Mouse (Mus musculus) adipocyte (in vitro differentiated cells): ENCODE results near the gene G6pc2.
A peak's percentile ranks its signal among the peaks of the same experiment; 100 is the strongest.

Experiments used
- DNase-seq: peaks from one replicate; pipeline ENCODE4 v3.0.0-alpha.2; 2016; ENCODE audit warnings: low spot score

The G6pc2 gene

DNA sequence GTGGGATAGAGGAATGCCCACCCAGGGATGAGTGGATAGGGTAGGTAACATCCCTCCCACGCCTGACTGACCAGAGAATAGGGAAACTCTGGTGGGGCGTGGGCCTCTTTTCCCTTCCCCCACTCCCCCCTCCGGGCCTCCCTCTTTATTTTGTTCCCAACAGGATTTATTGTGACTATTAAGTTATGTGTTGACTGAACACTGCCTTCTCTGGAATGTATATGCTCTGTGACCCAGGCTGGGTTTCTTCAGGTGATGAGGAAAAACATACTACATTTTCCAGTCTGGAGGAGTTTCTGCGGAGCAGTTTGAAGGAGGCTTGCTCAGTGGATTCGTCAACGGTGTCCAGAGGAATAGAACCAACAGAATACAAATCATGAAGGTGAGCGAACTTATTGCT is at the start of gene G6pc2:
TSS of gene G6pc2 (plus strand) at position 301 of the 400 bp plus-strand sequence.
- DNase-seq = no peak

- no peak for DNase-seq
These were observed 40.3 kb upstream of the G6pc2 start for GRCm38 (mm10) chr2:69170395-69171077.

GRCm38 (mm10) chr2:69175296-69175695 is 35.6 kb upstream of the G6pc2 start:
- DNase-seq = no peak

DNA sequence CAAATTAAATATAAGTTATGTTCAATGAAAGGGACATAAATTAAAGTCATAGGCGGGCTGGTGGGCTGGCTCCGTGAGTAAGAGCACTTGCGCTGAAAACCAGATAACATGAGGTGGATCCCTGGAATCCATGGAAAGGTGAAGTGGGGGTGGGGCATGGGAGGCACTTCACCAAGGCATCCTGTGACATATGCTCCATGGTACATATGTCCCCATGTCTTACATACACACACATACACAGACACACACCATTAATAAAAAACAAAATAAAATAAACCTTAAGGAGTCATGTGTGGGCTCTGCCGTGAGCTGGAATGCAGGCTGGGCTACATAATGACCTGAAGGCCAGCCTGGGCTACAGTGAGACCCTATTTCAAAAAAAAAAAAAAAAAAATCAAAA is 31.2 kb upstream of the G6pc2 start:
- no peak for DNase-seq

DNA sequence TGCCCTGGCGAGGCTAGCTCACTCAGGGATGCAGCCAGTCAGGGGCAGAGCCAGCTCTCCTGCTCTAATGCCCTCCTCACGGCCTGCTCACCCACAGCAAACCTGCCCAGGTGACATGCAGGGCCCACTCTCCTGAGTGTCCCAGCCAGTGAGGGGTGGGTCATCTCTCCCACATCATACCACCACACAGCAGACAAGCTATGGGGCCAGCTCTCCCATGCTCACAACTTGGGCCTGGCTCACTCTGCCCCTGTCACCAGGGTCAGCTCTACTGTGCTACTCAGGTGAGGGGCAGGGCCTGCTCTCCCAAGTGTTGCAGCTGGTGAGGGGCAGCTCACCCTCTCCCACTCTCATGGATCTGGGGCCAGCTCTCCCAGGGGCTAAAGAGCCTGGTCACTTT is 22.9 kb upstream of the G6pc2 start:
- DNase-seq = no peak

GRCm38 (mm10) chr2:69188732-69189131 is 22.1 kb upstream of the G6pc2 start:
- no peak for DNase-seq

DNA sequence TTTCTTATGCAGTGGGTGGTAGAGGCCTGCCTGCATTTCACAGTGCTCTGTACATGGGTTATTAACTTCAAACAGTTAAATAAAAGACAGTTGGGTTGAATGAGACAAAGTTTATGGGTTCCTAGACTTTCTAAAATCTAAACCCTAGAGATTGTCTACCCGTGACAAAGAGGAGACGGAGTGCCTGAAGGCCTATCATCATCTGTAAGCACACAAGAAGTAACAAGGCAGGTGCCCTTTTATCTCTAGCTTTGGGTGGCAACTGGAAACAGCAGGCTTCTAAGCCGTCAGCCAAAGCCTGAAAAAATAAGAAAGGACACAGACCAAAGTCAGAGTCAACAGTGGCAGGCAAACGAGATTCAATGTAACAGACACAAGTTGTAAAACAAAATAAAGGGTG is 21.7 kb upstream of the G6pc2 start:
- no peak for DNase-seq

- DNase-seq = no peak
These were observed 19.8 kb upstream of the G6pc2 start for GRCm38 (mm10) chr2:69191059-69191458.

DNA sequence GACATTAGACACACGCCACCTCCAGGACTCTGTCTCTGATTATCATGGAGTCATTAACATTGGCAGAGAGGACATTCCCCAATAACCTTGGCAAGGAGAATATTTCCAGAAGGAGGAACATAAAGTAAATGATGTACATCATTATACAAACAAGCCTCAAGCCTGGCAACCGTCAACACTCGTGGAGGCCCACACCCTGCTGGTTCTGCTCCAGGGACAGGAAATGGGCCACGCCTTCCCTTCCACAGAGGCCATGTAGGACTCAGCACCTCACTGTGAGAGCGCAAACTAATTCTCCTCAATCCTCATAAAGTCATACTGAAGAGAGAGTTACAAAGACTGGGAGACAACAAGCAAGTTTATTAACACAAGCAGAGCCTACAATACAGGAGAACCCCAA is 17.3 kb upstream of the G6pc2 start:
- DNase-seq = no peak

DNA sequence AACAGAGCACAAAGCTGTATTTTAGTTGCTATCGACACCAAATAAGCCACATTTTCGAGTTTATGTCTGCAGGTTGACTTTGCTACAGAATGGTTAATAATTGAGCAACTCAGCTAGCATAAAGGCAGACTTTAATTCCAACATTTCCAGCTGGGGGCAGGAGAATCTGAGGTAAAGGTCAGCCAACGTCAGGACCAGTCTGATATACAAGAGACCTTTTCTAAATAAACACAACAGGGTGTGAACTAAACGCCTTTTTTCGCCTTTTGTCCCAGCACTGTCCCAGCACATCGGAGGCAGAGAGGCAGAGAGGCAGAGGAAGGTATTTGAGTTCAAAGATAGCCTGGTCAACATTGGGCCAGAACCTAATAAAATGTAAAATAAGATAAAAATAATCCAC is 5.7 kb upstream of the G6pc2 start:
- DNase-seq = peak; percentile 7

GRCm38 (mm10) chr2:69205791-69206351 is 5.0 kb upstream of the G6pc2 start, which contains the start of gene Spc25:
Gene Spc25, minus strand, starts transcription at chr2:69206194.
- peak; percentile 96 for DNase-seq

- peak; percentile 11 for DNase-seq
These were observed 4.3 kb upstream of the G6pc2 start for GRCm38 (mm10) chr2:69206523-69206922.

DNA sequence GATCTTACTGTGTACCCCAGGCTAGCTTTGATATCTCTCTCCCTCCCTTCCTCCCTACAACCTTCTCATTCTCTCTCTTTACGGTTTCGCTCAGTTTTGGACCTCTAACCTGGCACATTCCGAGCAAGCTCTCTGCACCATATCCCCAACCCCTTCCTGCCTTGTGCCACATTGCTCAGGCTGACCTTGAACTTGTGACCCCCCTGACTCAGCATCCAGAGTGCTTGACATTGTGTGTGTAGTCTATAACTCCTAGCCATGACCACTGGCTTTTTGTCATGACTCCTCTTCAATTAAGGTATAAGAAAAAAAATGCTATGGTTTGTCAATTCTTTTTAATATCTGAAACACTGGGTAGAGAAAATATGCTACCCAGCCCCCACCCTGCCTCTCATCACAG is 1.2 kb upstream of the G6pc2 start:
- DNase-seq = no peak

- DNase-seq = no peak
These were observed 1.8 kb downstream of the G6pc2 start for GRCm38 (mm10) chr2:69212652-69213051.

DNA sequence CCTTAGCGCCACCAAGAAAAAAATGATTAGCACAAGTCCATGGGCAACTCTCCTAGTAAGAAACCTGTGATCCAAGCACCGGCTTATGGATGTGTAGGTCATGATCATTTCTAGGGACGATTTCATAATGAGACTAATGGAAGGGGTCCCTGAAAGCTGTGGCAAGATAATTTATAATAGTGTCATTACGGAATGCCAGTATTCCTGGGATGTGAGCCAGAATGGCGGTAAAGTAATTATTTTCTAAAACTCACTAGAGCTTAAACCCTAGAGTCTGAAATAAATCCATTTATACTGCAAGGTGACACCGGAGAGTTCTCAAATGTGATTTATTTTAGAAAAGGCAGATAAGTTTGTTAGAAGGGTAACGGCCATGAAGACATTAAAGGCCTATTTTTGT is 4.4 kb downstream of the G6pc2 start:
- DNase-seq = no peak

DNA sequence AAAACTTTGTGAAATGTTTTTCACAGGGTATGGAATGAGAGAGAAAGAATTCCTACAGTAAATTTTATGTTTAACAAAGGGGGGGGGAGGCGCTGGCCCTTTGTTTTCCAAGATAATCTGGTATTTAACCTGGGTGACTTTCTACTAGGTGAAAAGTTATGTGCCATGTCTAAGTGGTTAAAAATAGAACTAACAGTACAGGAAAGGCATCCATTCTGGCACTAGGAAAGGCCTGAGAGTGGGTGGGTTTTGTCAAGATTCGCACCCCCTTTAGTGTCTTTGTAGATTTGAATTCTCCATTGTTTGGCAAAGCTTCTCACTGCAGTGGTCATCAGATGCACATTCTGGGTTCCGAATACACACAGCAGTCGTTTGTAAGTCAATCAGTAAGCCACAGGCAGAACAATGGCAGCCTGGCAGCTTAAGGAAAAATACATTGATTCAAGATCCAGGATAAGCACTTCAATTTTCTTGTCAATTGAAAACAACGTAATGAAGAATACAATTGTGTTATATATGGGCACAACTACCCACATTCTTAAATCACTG is 11.1 kb downstream of the G6pc2 start:
- DNase-seq = no peak

DNA sequence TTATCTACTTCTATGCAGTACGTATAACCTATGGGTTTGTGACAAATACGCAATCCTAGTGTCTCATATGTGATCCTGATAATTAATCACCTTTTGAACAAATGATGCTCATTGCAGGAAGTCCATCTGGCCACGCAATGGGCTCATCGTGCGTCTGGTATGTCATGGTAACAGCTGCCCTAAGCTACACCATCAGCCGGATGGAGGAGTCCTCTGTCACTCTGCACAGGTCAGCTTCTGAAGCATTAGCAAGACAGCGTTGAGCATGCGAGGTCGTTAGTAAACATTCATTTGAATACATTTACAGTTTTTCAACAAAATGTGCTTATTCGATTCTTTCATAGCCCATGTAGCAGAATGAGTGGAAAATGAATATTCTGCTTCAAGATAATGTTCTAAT is 11.9 kb downstream of the G6pc2 start:
- DNase-seq = no peak

- no peak for DNase-seq
These were observed 13.9 kb downstream of the G6pc2 start for GRCm38 (mm10) chr2:69224724-69225123.

DNA sequence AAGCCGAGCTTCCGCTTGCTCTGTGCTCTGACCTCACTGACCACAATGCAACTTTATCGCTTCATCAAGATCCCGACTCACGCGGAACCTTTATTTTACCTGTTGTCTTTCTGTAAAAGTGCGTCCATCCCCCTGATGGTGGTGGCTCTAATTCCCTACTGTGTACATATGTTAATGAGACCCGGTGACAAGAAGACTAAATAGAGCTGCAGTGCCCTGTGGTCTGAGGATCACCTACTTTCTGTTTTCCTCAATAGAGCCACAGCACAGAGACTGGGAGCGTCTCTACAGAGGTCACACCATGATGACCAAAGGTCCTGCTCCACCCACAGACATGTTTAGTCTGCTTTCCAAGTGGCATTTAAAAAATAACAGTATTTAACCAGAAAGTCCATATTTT is 16.0 kb downstream of the G6pc2 start:
- no peak for DNase-seq

DNA sequence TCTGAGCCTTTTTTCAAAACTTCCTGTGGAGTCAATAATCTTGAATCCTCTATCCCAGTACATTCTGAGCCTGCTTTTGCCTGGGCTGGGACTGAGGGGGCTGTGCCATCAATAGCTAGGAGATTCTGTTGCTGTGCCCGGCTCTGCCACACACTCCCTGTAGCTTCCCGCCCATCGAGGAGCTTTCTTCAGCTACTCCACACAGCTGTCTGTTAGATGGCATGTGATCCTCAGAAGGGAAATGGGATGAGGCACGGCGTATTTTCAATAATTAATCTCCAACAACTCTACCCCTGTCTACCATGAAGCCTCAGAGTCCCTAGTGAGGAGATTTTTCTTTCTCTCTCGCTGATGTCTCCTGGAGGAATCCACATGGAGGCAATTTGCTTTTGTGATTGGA is 17.8 kb downstream of the G6pc2 start:
- no peak for DNase-seq

DNA sequence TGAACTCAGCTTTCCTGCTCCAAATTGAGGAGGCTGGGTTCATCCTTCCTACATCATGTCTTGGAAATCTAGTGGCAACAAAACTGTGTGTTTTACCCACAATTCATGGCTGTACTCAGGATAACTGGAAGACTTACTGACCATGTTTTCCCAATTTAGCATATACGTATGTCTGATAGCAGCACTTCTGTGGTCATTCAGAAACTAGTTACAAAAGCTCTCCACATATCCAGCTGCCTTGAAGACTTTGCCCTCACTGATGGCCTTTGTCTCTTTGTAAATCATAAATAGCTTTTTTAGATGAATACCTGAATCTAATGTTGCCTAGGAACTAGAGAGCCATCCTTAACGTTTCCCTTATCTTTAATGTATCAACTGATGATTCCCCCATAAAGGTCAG is 19.3 kb downstream of the G6pc2 start:
- DNase-seq = no peak

- DNase-seq = no peak
These were observed 21.2 kb downstream of the G6pc2 start for GRCm38 (mm10) chr2:69232101-69232500.

GRCm38 (mm10) chr2:69234976-69235678 is 24.3 kb downstream of the G6pc2 start:
- no peak for DNase-seq
